Comparison of ENCODE assay signal across 8 mouse cellular contexts in genomic region chr6:112484316-112484715, GRCm38 (mm10). TPM values are rescaled to one million over a fixed set of nuclear protein-coding genes. Genes with fewer than 3 reads are reported as not detected.
DNase-seq lines count a peak whose midpoint lies in the region; ATAC-seq lines count a peak whose summit lies in the region.

No protein-coding gene starts in this region.

- no peak overlapping the region for H3K9ac ChIP-seq in forebrain, embryonic 11.5 days (ENCODE audit: low read length)
- H3K9ac ChIP-seq in forebrain, embryonic 16.5 days (replicated peaks; ENCODE audit: low read depth, low read length): no peak overlapping the region
- H3K9ac ChIP-seq in kidney, embryonic 15.5 days: no peak overlapping the region
- H3K9ac ChIP-seq in midbrain, embryonic 14.5 days (replicated peaks; ENCODE audit: low read length): no peak overlapping the region

- H3K4me1 ChIP-seq in forebrain, embryonic 11.5 days (replicated peaks; ENCODE audit: control insufficient read depth, insufficient read depth, low read length): peaks cover 4% of the 10 kb centered on the region; the same call in 1 of the 2 replicates
- peaks cover 6% of the 10 kb centered on the region for H3K4me1 ChIP-seq in forebrain, embryonic 16.5 days (replicated peaks; ENCODE audit: control insufficient read depth, insufficient read depth, low read length)
- peaks cover 18% of the 10 kb centered on the region for H3K4me1 ChIP-seq in kidney, embryonic 15.5 days
- H3K4me1 ChIP-seq in midbrain, embryonic 14.5 days (ENCODE audit: control insufficient read depth, insufficient read depth, low read length): peaks cover 6% of the 10 kb centered on the region; the same call in 1 of the 2 replicates

- peak; percentile 56 for DNase-seq in forebrain, embryonic 11.5 days (ENCODE audit: low spot score)
- peak; percentile 36 for DNase-seq in right cerebral cortex, adult 18-20 months
- no peak for DNase-seq in right cerebral cortex, postnatal 14 days
- DNase-seq in embryo, embryonic 10.5 days (ENCODE audit: low spot score): peak; percentile 54
- peak; percentile 58 for DNase-seq in midbrain, embryonic 14.5 days
- DNase-seq in adipocyte (ENCODE audit: low spot score): no peak

- H3K27me3 ChIP-seq in forebrain, embryonic 11.5 days (ENCODE audit: control insufficient read depth, insufficient read depth, low read length): peaks cover 20% of the 10 kb centered on the region
- H3K27me3 ChIP-seq in forebrain, embryonic 16.5 days (replicated peaks; ENCODE audit: control insufficient read depth, insufficient read depth, low read length): peaks cover 22% of the 10 kb centered on the region
- H3K27me3 ChIP-seq in kidney, embryonic 15.5 days: peaks cover 28% of the 10 kb centered on the region
- peaks cover 18% of the 10 kb centered on the region for H3K27me3 ChIP-seq in midbrain, embryonic 14.5 days (ENCODE audit: control insufficient read depth, insufficient read depth, low read length)

- no peaks in the 10 kb centered on the region for H3K9me3 ChIP-seq in forebrain, embryonic 11.5 days (ENCODE audit: control insufficient read depth, low read length)
- no peaks in the 10 kb centered on the region for H3K9me3 ChIP-seq in forebrain, embryonic 16.5 days (ENCODE audit: control insufficient read depth, low read length)
- no peaks in the 10 kb centered on the region for H3K9me3 ChIP-seq in kidney, embryonic 15.5 days (replicated peaks)
- H3K9me3 ChIP-seq in midbrain, embryonic 14.5 days (ENCODE audit: control insufficient read depth, low read length): no peaks in the 10 kb centered on the region

- 0 out of 2 replicates have a peak, but pooled peaks have one; percentile 9 for ATAC-seq in forebrain, embryonic 11.5 days (replicated peaks; ENCODE audit: low FRiP score)
- no peak for ATAC-seq in forebrain, embryonic 16.5 days
- peak; percentile 53; the same call in 1 of the 2 replicates for ATAC-seq in kidney, embryonic 15.5 days (replicated peaks; ENCODE audit: low FRiP score)
- no peak for ATAC-seq in midbrain, embryonic 14.5 days (ENCODE audit: low FRiP score, low TSS enrichment)

- no peak overlapping the region for H3K27ac ChIP-seq in forebrain, embryonic 11.5 days (ENCODE audit: low read depth, low read length)
- H3K27ac ChIP-seq in forebrain, embryonic 16.5 days (ENCODE audit: low read length): no peak overlapping the region
- H3K27ac ChIP-seq in kidney, embryonic 15.5 days: no peak overlapping the region
- no peak overlapping the region for H3K27ac ChIP-seq in midbrain, embryonic 14.5 days (replicated peaks; ENCODE audit: low read depth, low read length)

- WGBS in forebrain, embryonic 11.5 days: 5% methylated on average over 4 of the region's 4 CpGs
- 4% methylated on average over 4 of the region's 4 CpGs for WGBS in forebrain, embryonic 16.5 days
- WGBS in kidney, embryonic 15.5 days: 3% methylated on average over 4 of the region's 4 CpGs
- 11% methylated on average over 4 of the region's 4 CpGs for WGBS in midbrain, embryonic 14.5 days

- no peaks in the 10 kb centered on the region for H3K36me3 ChIP-seq in forebrain, embryonic 11.5 days (ENCODE audit: control insufficient read depth, insufficient read depth, low read length)
- H3K36me3 ChIP-seq in forebrain, embryonic 16.5 days (ENCODE audit: control insufficient read depth, insufficient read depth): no peaks in the 10 kb centered on the region
- H3K36me3 ChIP-seq in kidney, embryonic 15.5 days: no peaks in the 10 kb centered on the region
- no peaks in the 10 kb centered on the region for H3K36me3 ChIP-seq in midbrain, embryonic 14.5 days (ENCODE audit: control insufficient read depth, insufficient read depth, low read length)

- no peak overlapping the region for H3K4me2 ChIP-seq in forebrain, embryonic 11.5 days (ENCODE audit: low read depth, low read length, severe bottlenecking)
- H3K4me2 ChIP-seq in forebrain, embryonic 16.5 days (ENCODE audit: low read length): no peak overlapping the region
- peak overlapping the region; percentile 34 for H3K4me2 ChIP-seq in kidney, embryonic 15.5 days
- H3K4me2 ChIP-seq in midbrain, embryonic 14.5 days (ENCODE audit: low read length): no peak overlapping the region

- H3K4me3 ChIP-seq in forebrain, embryonic 11.5 days (ENCODE audit: low read depth, low read length): no peak overlapping the region
- H3K4me3 ChIP-seq in forebrain, embryonic 16.5 days (replicated peaks; ENCODE audit: low read length): no peak overlapping the region
- no peak overlapping the region for H3K4me3 ChIP-seq in kidney, embryonic 15.5 days (replicated peaks)
- no peak overlapping the region for H3K4me3 ChIP-seq in midbrain, embryonic 14.5 days (replicated peaks; ENCODE audit: low read depth, low read length)

RNA-seq across cellular contexts. Expression of gene Oxtr, which starts 5.4 kb away (rescaled TPM):
- polyA plus RNA-seq in forebrain, embryonic 11.5 days (2014; fragmentation: Nextera tagmentation; extraction: Ambion mirVana): 0.12 and 0.13 TPM in 2 replicates
- 0.75 and 1.5 TPM in 2 replicates for polyA plus RNA-seq in forebrain, embryonic 16.5 days (2015; fragmentation: Nextera tagmentation; extraction: Ambion mirVana)
- polyA plus RNA-seq in kidney, embryonic 15.5 days (2015; fragmentation: Nextera tagmentation; extraction: Ambion mirVana): 5.8 and 6.0 TPM in 2 replicates
- 0.64 and 1.1 TPM in 2 replicates for polyA plus RNA-seq in midbrain, embryonic 14.5 days (2014; fragmentation: Nextera tagmentation; extraction: Ambion mirVana)

RNA-seq across cellular contexts. Expression of gene Cav3, which starts 25.0 kb away (rescaled TPM):
- polyA plus RNA-seq in forebrain, embryonic 11.5 days (2014; fragmentation: Nextera tagmentation; extraction: Ambion mirVana): 0.24 TPM in 1 of 2 replicates, not detected in the other
- polyA plus RNA-seq in forebrain, embryonic 16.5 days (2015; fragmentation: Nextera tagmentation; extraction: Ambion mirVana): 0.29 TPM in 1 of 2 replicates, not detected in the other
- polyA plus RNA-seq in kidney, embryonic 15.5 days (2015; fragmentation: Nextera tagmentation; extraction: Ambion mirVana): 2.1 and 5.2 TPM in 2 replicates
- not detected in 2 replicates for polyA plus RNA-seq in midbrain, embryonic 14.5 days (2014; fragmentation: Nextera tagmentation; extraction: Ambion mirVana)

Comparison
In these comparisons a context has a peak if more than half of its experiments do, and no peak if none do; other contexts are left out.
1. ATAC-seq: peak in forebrain, embryonic 11.5 days (single experiment) and kidney, embryonic 15.5 days (single experiment); none in forebrain, embryonic 16.5 days (single experiment) and midbrain, embryonic 14.5 days (single experiment).
2. DNase-seq: peak in forebrain, embryonic 11.5 days (single experiment), right cerebral cortex, adult 18-20 months (single experiment), embryo, embryonic 10.5 days (single experiment) and midbrain, embryonic 14.5 days (single experiment); none in right cerebral cortex, postnatal 14 days (single experiment) and adipocyte (single experiment).